Mouse (Mus musculus) myocyte (in vitro differentiated cells): ENCODE data around the gene Cdsn.

Experiments used
- CEBPB ChIP-seq: IDR thresholded peaks from 2 replicates; pipeline ENCODE4 v1.6.1; 2011; ENCODE audit warnings: mild to moderate bottlenecking, moderate library complexity; ENCODE audit not compliant: poor library complexity, insufficient read depth, severe bottlenecking
- E2F4 ChIP-seq: IDR thresholded peaks from one replicate; pipeline ENCODE4 v1.6.1; 2011; ENCODE audit warnings: mild to moderate bottlenecking, control low read depth, moderate library complexity; ENCODE audit not compliant: insufficient read depth
- MAX ChIP-seq: IDR thresholded peaks from one replicate; pipeline ENCODE4 v1.6.1; 2011; ENCODE audit warnings: low read depth, mild to moderate bottlenecking, control low read depth
- MYOD1 ChIP-seq, 3 experiments: IDR thresholded peaks; one replicate each; pipeline ENCODE4 v1.6.1; 2011; ENCODE audit warnings: control low read depth in 2 of 3, low read depth in 2 of 3, mild to moderate bottlenecking in 2 of 3, moderate library complexity in 1 of 3; ENCODE audit not compliant: insufficient read length in 2 of 3, control insufficient read depth in 1 of 3
- MYOG ChIP-seq, 3 experiments: IDR thresholded peaks; one replicate each; pipeline ENCODE4 v1.6.1; 2011; ENCODE audit warnings: control low read depth in 2 of 3, low read depth in 2 of 3, mild to moderate bottlenecking in 2 of 3; ENCODE audit not compliant: insufficient read length in 2 of 3, control insufficient read depth in 1 of 3, insufficient read depth in 1 of 3
- POLR2A ChIP-seq: IDR thresholded peaks from one replicate; pipeline ENCODE4 v1.6.1; 2011; ENCODE audit warnings: low read depth, mild to moderate bottlenecking, control low read depth, moderate library complexity; ENCODE audit not compliant: insufficient read length
- POLR2AphosphoS2 ChIP-seq: IDR thresholded peaks from one replicate; pipeline ENCODE4 v1.6.1; 2011; ENCODE audit warnings: low read depth, control low read depth; ENCODE audit not compliant: insufficient read length
- REST ChIP-seq: IDR thresholded peaks from one replicate; pipeline ENCODE4 v1.6.1; 2011; ENCODE audit warnings: mild to moderate bottlenecking, control low read depth, moderate library complexity; ENCODE audit not compliant: insufficient read depth, insufficient read length
- SRF ChIP-seq: IDR thresholded peaks from one replicate; pipeline ENCODE4 v1.6.1; 2011; ENCODE audit warnings: low read depth; ENCODE audit not compliant: control insufficient read depth, insufficient read length
- TCF12 ChIP-seq: IDR thresholded peaks from one replicate; pipeline ENCODE4 v1.6.1; 2011; ENCODE audit warnings: mild to moderate bottlenecking, control low read depth; ENCODE audit not compliant: poor library complexity, insufficient read depth, severe bottlenecking
- TCF3 ChIP-seq: IDR thresholded peaks from one replicate; pipeline ENCODE4 v1.6.1; 2011; ENCODE audit warnings: low read depth, control low read depth; ENCODE audit not compliant: insufficient read length
- USF1 ChIP-seq: IDR thresholded peaks from one replicate; pipeline ENCODE4 v1.6.1; 2011; ENCODE audit warnings: low read depth, mild to moderate bottlenecking, control low read depth, moderate library complexity

- TF ChIP-seq POLR2A = no peak
- TF ChIP-seq TCF12 = no peak
- no peak for TF ChIP-seq CEBPB
- TF ChIP-seq MYOD1 (IDR thresholded peaks at IDR 0.05; ENCODE audit: control insufficient read depth in 1 of 3, insufficient read length in 2 of 3, low read depth in 2 of 3) = no peak
- TF ChIP-seq E2F4 = no peak
- no peak for TF ChIP-seq MYOG (IDR thresholded peaks at IDR 0.05; ENCODE audit: control insufficient read depth in 1 of 3, insufficient read depth in 1 of 3, insufficient read length in 2 of 3, low read depth in 2 of 3)
- TF ChIP-seq POLR2AphosphoS2 = no peak
- TF ChIP-seq USF1 = no peak
- TF ChIP-seq MAX = no peak
- no peak for TF ChIP-seq TCF3
- no peak for TF ChIP-seq REST
- no peak for TF ChIP-seq SRF
These were observed 34.4 kb upstream of the Cdsn start for GRCm38 (mm10) chr17:35517526-35517925.
